Mouse (Mus musculus) CH12.LX (cell line): ENCODE results near the gene Pld5. TPM values are rescaled to one million over a fixed set of nuclear protein-coding genes. Genes with fewer than 3 reads are reported as not detected.

Source experiments
- DNase-seq: peaks from one replicate; pipeline ENCODE4 v3.0.0-alpha.2; 2013; ENCODE audit errors: extremely low read depth
- H3K27ac ChIP-seq: 2 replicates; pipeline ENCODE4 v1.5.1; 2012; ENCODE audit warnings: low read depth, mild to moderate bottlenecking, control low read depth, moderate library complexity; ENCODE audit not compliant: insufficient read depth
- H3K27me3 ChIP-seq: replicated peaks from 2 replicates; pipeline ENCODE3; 2012; ENCODE audit warnings: inconsistent platforms
- H3K36me3 ChIP-seq, 2 experiments: replicated peaks in 1 of 2; 2 replicates each; pipeline versions ENCODE3 to v1.6.1; 2012; ENCODE audit warnings: inconsistent platforms in 1 of 2, low read length in 1 of 2, mild to moderate bottlenecking in 1 of 2, mixed read lengths in 1 of 2, moderate library complexity in 1 of 2; ENCODE audit not compliant: control insufficient read depth in 1 of 2, insufficient read depth in 1 of 2
- H3K4me1 ChIP-seq, 2 experiments: 2 replicates each; pipeline ENCODE4 v1.6.1; 2012; ENCODE audit warnings: inconsistent platforms in 1 of 2, moderate library complexity in 1 of 2; ENCODE audit not compliant: insufficient read depth in 2 of 2, control insufficient read depth in 1 of 2
- H3K4me2 ChIP-seq: 2 replicates; pipeline ENCODE4 v1.6.1; 2012; ENCODE audit warnings: low read depth, mild to moderate bottlenecking, control low read depth; ENCODE audit not compliant: poor library complexity, insufficient read depth, severe bottlenecking
- H3K4me3 ChIP-seq, 3 experiments: fragments of 150-350 bp in 1 of 3; sonication (generic) in 1 of 3; replicated peaks in 1 of 3; 2 replicates each; pipeline versions ENCODE3 to v1.5.1; 2011 to 2012; ENCODE audit warnings: low read depth in 2 of 3, low read length in 2 of 3, mild to moderate bottlenecking in 2 of 3, moderate library complexity in 2 of 3, control low read depth in 1 of 3, improper control_type of control experiment in 1 of 3, inconsistent platforms in 1 of 3, mixed read lengths in 1 of 3; ENCODE audit not compliant: poor library complexity in 1 of 3
- H3K79me2 ChIP-seq: replicated peaks from 2 replicates; pipeline ENCODE4 v1.6.1; 2012; ENCODE audit warnings: mild to moderate bottlenecking, moderate library complexity; ENCODE audit not compliant: control insufficient read depth, poor library complexity, insufficient read depth, severe bottlenecking; ENCODE audit errors: extremely low read depth
- H3K9ac ChIP-seq: 2 replicates; pipeline ENCODE4 v1.6.1; 2012; ENCODE audit warnings: low read depth, mild to moderate bottlenecking, control low read depth, moderate library complexity; ENCODE audit not compliant: insufficient read depth
- H3K9me3 ChIP-seq: replicated peaks from 2 replicates; pipeline ENCODE3; 2012; ENCODE audit warnings: low read length, inconsistent platforms, mixed read lengths
- CHD1 ChIP-seq: IDR thresholded peaks from 2 replicates; pipeline ENCODE4 v1.6.1; 2012; ENCODE audit warnings: low read depth, low read length, improper control_type of control experiment, inconsistent platforms
- CHD2 ChIP-seq: IDR thresholded peaks from 2 replicates; pipeline ENCODE4 v1.6.1; 2011; ENCODE audit warnings: low read length, improper control_type of control experiment
- CTCF ChIP-seq, 2 experiments: IDR thresholded peaks in 1 of 2; conservative IDR thresholded peaks in 1 of 2; 2 replicates each; pipeline ENCODE4 v1.5.1; 2011 to 2012; ENCODE audit warnings: low read depth in 2 of 2, low read length in 2 of 2, improper control_type of control experiment in 1 of 2, inconsistent platforms in 1 of 2, mild to moderate bottlenecking in 1 of 2, moderate library complexity in 1 of 2
- EP300 ChIP-seq: IDR thresholded peaks from 2 replicates; pipeline ENCODE4 v1.6.1; 2011; ENCODE audit warnings: low read length, improper control_type of control experiment
- GABPA ChIP-seq: IDR thresholded peaks from 2 replicates; pipeline ENCODE4 v1.6.1; 2012; ENCODE audit warnings: low read depth, low read length, improper control_type of control experiment, inconsistent platforms; ENCODE audit not compliant: insufficient replicate concordance
- JUN ChIP-seq: IDR thresholded peaks from 2 replicates; pipeline ENCODE4 v1.6.1; 2011; ENCODE audit warnings: low read depth, mild to moderate bottlenecking, low read length, improper control_type of control experiment, moderate library complexity; ENCODE audit not compliant: insufficient read depth
- KAT2A ChIP-seq: IDR thresholded peaks from 2 replicates; pipeline ENCODE4 v1.6.1; 2012; ENCODE audit warnings: low read length, improper control_type of control experiment, inconsistent platforms; ENCODE audit not compliant: insufficient replicate concordance
- MAX ChIP-seq: IDR thresholded peaks from 2 replicates; pipeline ENCODE4 v1.6.1; 2011; ENCODE audit warnings: low read length, improper control_type of control experiment
- MEF2A ChIP-seq: IDR thresholded peaks from 2 replicates; pipeline ENCODE4 v1.6.1; 2014; ENCODE audit warnings: low read depth, mild to moderate bottlenecking, inconsistent platforms, low read length, improper control_type of control experiment, borderline replicate concordance
- MXI1 ChIP-seq: IDR thresholded peaks from 2 replicates; pipeline ENCODE4 v1.6.1; 2011; ENCODE audit warnings: mild to moderate bottlenecking, low read depth, low read length, improper control_type of control experiment
- NELFE ChIP-seq: IDR thresholded peaks from 2 replicates; pipeline ENCODE4 v1.6.1; 2011; ENCODE audit warnings: low read depth, low read length, improper control_type of control experiment
- NRF1 ChIP-seq: IDR thresholded peaks from 2 replicates; pipeline ENCODE4 v1.6.1; 2014; ENCODE audit warnings: low read depth, mild to moderate bottlenecking, inconsistent platforms, low read length, improper control_type of control experiment, moderate library complexity
- RAD21 ChIP-seq: IDR thresholded peaks from 2 replicates; pipeline ENCODE4 v1.6.1; 2011; ENCODE audit warnings: low read depth, mild to moderate bottlenecking, low read length, improper control_type of control experiment, moderate library complexity
- RCOR1 ChIP-seq: conservative IDR thresholded peaks from 2 replicates; pipeline ENCODE4 v1.6.1; 2012; ENCODE audit warnings: low read depth, mild to moderate bottlenecking, inconsistent platforms, low read length, improper control_type of control experiment
- SMC3 ChIP-seq: IDR thresholded peaks from 2 replicates; pipeline ENCODE4 v1.6.1; 2011; ENCODE audit warnings: low read depth, low read length, improper control_type of control experiment
- TCF12 ChIP-seq: IDR thresholded peaks from 2 replicates; pipeline ENCODE4 v1.6.1; 2014; ENCODE audit warnings: low read depth, mild to moderate bottlenecking, inconsistent platforms, low read length, improper control_type of control experiment
- ZC3H11A ChIP-seq: IDR thresholded peaks from 2 replicates; pipeline ENCODE4 v1.6.1; 2012; ENCODE audit warnings: low read depth, mild to moderate bottlenecking, inconsistent platforms, low read length, improper control_type of control experiment
- ZMIZ1 ChIP-seq: IDR thresholded peaks from 2 replicates; pipeline ENCODE4 v1.6.1; 2012; ENCODE audit warnings: low read depth, mild to moderate bottlenecking, inconsistent platforms, low read length, improper control_type of control experiment
- ZNF384 ChIP-seq: IDR thresholded peaks from 2 replicates; pipeline ENCODE4 v1.6.1; 2012; ENCODE audit warnings: low read depth, low read length, improper control_type of control experiment, inconsistent platforms
- dilution Hi-C: fragments of 300-500 bp; cut with MboI; formaldehyde crosslinking; loops from 2 replicates; pipeline ENCODE4 v1.14.3; 2020; ENCODE audit warnings: low sequenced_read_pairs; ENCODE audit not compliant: extremely low pct_unique_long_range_greater_than_20kb, extremely low pct_ligation_motif_present
- in situ Hi-C: fragments of 300-500 bp; cut with MboI; formaldehyde crosslinking; loops from 3 replicates; pipeline ENCODE4 v1.14.3; 2019; ENCODE audit warnings: low sequenced_read_pairs, low pct_ligation_motif_present, low pct_unique_long_range_greater_than_20kb, mixed read lengths
- polyA plus RNA-seq: library from polyadenylated mRNA; unstranded; fragments of >175 nt; gene quantifications from 2 replicates; pipeline ENCODE4 v1.2.1, GENCODE M21; 2012; ENCODE audit warnings: low read depth; ENCODE audit not compliant: insufficient read length
- total RNA-seq, 2 experiments: library from RNA; depleted of rRNA; stranded (reverse); fragments of 300-350 nt in 1 of 2; fragments of >200 nt in 1 of 2; gene quantifications; 2 replicates each; pipeline ENCODE4 v1.2.3; 2012 to 2014

The Pld5 gene
- total and polyA plus RNA-seq, 3 experiments, result not detected

GRCm38 (mm10) chr1:176223794-176224193, 51.3 kb downstream of the Pld5 start:
- Histone ChIP-seq H3K4me3 (no peak overlapping the region), H3K4me1 (no peaks in the 10 kb centered on the region), H3K27ac (no peak overlapping the region), H3K4me2 (peak overlapping the region; percentile 61; the same call in 1 of the 2 replicates), H3K36me3 (no peaks in the 10 kb centered on the region), H3K9me3 (no peaks in the 10 kb centered on the region), H3K79me2 (no peaks in the 10 kb centered on the region), H3K9ac (no peak overlapping the region), H3K27me3 (no peaks in the 10 kb centered on the region)
- DNase-seq, result no peak
- dilution Hi-C loops, result no loop called here
- in situ Hi-C loops, result loop anchor here (25.0 kb wide), 1 partner anchor 639 kb away; no protein-coding TSS in a partner anchor
- TF ChIP-seq ZMIZ1 (no peak), EP300 (no peak), NRF1 (no peak), GABPA (no peak), KAT2A (no peak), ZNF384 (no peak), RAD21 (no peak), SMC3 (no peak), MXI1 (no peak), CHD2 (no peak), JUN (no peak), ZC3H11A (no peak), RCOR1 (no peak), NELFE (no peak), CHD1 (no peak), TCF12 (no peak)

- H3K36me3 ChIP-seq, result no peaks in the 10 kb centered on the region
- no peak overlapping the region for H3K4me3 ChIP-seq
- no peaks in the 10 kb centered on the region for H3K27me3 ChIP-seq
- in situ Hi-C loops (loop anchor here (25.0 kb wide), 1 partner anchor 639 kb away; no protein-coding TSS in a partner anchor), dilution Hi-C loops (no loop called here)
- no peaks in the 10 kb centered on the region for H3K79me2 ChIP-seq
- no peak overlapping the region for H3K27ac ChIP-seq
- H3K4me2 ChIP-seq, result peak overlapping the region; percentile 58; the same call in 1 of the 2 replicates
- DNase-seq, result peak; percentile 37
- H3K4me1 ChIP-seq, result no peaks in the 10 kb centered on the region
- no peak overlapping the region for H3K9ac ChIP-seq
- H3K9me3 ChIP-seq, result no peaks in the 10 kb centered on the region
- no peak for TF ChIP-seq MEF2A
- no peak for TF ChIP-seq MAX
- TF ChIP-seq RAD21, result peak; percentile 76
- TF ChIP-seq CTCF (conservative IDR thresholded peaks at IDR 0.05 in 1 of 2, IDR thresholded peaks at IDR 0.05 in 1 of 2; ENCODE audit: low read depth in 2 of 2, low read length in 2 of 2), result peak; percentile 57 to 81; a peak in 3 of 4 replicates
- peak; percentile 32; the same call in 1 of the 2 replicates for TF ChIP-seq ZC3H11A
- TF ChIP-seq SMC3, result peak; percentile 87
These were observed 51.9 kb downstream of the Pld5 start for GRCm38 (mm10) chr1:176223196-176223595.
